Mouse (Mus musculus): ENCODE data around the gene Kank4.
"Not testable (repeated sequence)": the region's sequence is repeated elsewhere in the genome, so short reads cannot be mapped to it uniquely, and the experiment has no call there.

Gene Kank4

GRCm38 (mm10) chr4:98776721-98777427 is 40.5 kb downstream of the Kank4 start:
- DNase-seq (ENCODE audit: low read depth), result no peak

DNA sequence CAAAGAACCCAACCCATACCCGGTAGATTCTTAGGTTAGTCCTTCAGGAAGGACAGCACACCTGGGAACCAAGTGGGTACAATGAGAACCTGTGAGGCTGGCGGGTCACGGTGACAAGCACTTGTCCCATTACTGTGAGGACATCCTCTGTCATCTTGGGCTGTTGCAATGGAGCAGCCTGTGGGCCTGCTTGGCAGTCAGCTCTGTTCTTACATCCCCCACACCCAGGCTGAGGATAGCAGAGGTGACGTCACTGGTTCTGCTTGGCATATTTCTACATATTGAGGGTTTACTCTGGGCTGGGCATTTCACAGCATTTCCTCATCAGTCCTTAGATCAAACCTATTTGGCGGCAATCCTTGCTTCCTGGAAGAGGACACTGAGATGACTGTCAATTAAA is 43.6 kb downstream of the Kank4 start:
- no peak for DNase-seq (ENCODE audit: low read depth)

DNA sequence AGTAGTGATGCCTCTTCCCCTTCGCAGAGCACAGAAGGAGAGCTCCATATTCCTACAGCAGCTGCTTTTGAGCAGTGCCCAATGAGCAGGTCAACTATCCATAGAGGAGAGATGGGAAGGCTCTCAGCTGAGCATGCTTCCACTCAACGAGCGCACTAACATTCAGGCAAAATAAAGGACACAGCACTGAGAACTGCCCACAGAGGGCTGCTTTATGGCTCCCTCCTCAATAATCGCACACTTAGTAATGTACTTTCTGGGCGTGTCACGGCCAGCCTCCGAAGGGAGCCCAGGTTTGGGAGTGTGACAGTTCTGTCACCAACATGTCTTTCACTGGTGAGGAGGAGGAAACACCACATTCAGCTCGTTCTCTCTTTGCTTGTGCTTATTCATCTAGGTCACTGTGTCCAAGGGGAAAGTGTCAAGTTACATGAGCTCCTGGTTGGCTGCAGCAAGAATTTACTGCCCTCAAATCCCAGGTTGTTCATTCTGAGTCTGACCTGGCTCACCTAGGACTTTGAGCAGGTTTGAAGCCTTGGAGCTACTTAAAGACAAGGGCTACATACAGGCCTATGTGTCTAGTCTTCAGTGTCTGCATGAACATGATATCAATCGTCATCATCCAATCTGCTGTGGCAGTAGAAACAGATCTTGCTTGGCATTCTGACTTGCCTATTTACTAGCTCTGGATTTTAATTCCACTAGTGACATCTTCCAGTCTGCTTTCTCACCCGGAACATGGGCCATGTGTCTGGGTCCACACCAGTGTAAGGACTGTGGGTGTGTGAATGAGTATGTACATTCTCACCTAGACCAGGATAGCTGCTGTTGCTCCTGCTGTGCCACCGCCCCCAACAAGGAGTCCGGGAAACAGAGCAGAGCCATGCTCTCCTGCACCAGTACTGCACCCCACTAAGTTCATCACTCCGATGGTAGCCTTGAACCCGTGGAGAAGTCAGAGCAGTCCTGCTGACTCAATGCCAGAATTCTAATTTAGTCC is 49.9 kb downstream of the Kank4 start:
- DNase-seq (ENCODE audit: low read depth), result no peak

DNA sequence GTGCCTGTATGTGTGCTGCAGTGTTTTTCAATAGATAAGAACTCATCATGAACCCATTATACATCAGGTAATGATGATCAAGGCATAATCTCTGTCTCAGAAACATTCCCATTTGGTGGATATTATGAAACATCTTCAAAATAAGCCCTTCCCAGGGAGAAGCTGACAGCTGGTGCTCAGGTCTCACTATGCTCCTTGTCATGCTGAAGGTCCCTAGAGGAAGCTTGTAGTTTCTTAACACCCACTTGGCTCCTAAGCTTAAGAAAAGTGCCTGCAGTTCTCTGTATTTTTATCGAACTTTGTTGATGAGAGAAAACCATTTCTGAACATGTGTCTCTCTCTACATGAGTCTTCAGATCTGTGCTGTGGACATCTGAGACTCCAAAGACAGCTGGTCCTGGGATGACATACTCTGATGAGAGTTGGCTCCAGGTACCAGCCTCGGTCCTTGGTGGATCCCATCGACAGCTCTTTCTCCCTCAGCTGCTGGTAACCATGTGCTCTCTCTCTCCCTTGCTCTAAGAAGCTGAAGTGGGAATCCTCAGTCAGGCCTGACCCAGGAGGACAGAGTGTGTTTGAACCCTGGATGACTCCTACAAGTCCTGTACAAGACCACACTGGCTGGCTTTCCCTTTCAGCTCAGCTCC is 58.3 kb downstream of the Kank4 start:
- DNase-seq (ENCODE audit: low read depth), result no peak

GRCm38 (mm10) chr4:98758012-98758821 is 59.1 kb downstream of the Kank4 start:
- no peak for DNase-seq (ENCODE audit: low read depth)

- DNase-seq (ENCODE audit: low read depth), result no peak
Measured at GRCm38 (mm10) chr4:98756141-98756540, 61.2 kb downstream of the Kank4 start.

DNA sequence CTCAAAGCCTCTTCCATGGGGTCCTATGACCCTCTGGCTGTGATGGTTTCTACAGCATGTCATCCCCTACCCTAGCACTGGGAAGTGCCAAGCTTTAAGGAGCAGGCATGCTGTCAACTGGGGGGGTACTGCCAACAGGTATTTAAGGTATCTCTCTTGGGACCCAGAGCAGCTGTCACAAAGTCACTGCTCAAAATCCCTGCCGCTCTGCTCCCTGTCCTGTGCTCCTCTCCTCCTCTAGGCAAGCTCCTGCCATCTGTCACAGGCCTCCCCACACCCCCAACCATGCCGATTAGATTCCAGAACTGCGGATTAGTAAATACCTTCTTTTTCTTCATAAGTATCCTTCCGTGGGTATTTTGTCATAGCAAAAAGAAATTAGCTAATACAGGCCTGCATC is 62.9 kb downstream of the Kank4 start:
- DNase-seq (ENCODE audit: low read depth), result no peak

DNA sequence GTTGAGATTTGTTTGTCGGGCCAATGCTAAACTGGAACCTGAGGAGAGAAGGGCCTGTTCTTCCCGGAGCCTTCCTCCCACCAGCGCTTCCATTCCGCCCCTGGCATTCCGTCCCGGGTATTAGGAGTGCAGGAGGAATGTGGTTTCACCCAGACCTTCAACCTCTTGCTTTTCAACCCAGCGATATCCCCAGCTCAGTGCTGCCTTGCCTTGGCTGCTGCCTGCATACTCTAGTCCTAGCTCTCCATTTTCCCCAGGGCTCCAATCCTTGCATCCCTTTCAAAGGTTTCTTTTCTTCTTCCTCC is 73.5 kb downstream of the Kank4 start:
- no peak for DNase-seq (ENCODE audit: low read depth)

DNA sequence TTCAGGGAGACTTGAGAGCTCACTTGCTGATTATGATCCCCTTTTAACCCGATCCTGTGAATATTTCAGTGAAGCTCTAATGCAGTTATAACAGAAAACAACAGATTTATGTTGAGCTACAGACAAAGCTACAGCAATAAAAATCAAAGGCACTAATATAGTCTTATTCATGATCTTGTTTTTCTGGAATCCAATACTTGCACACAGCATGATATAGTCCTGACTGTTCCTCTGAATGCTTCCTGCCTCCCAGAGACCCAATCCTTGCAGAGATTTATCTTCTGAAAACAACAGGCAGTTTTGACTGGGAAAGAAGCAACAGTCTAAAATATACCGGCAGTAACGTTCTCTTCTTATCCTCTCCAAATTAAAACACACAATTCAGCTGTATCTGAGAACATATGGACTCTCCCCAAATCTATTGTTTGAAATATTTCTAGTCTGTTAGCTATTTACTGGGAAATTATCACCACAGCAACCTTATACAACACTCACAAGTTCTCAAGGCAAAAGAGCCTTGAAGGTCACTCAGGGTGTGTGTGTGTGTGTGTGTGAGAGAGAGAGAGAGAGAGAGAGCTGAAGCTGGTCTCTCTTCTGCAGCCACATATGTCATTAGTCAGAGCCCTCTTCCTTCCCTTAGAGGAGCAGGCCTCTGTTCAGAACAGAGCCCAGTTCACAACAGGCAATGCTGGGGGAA is 74.0 kb downstream of the Kank4 start:
- DNase-seq (ENCODE audit: low read depth), result no peak

DNA sequence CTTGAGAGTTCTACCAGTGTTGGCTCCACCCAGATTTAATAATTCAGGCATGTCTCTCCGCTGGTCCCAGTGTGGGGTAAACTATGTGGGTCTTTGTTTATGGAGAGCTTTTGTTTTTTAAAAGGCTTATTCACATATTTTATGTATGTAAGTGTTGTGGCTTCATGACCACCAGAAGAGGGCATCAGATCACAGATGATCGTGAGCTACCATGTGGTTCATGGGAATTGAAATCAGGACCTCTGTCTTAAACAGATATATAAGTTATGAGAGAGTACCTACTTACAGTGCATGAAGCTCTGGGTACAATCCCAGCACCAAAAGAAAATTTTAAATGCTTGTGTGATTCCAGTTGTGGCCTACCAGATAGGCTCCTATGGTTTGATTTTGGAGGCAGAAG is 77.6 kb downstream of the Kank4 start:
- DNase-seq (ENCODE audit: low read depth), result peak; percentile 27

DNA sequence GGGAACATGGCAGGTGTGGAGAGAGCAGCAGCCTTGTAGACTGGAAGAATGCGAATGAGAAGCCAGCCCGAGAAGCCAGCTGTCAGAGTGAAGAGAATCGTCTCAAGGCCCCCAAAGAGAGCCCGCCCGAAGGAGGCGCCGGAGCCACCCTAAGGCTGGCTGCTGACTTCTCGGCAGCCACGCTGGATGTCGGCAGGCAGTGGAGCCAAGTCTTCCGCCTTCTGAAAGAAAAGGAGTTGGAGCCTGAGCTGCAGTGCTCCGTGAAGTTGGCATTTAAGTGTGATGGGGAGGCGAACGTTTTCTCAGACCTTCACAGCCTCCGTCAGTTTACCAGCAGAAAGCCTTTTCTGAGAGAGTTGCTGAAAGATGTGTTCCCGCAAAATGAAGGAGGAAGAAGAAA is 83.7 kb downstream of the Kank4 start:
- no peak for DNase-seq (ENCODE audit: low read depth)

- DNase-seq (ENCODE audit: low read depth), result no peak
Measured at GRCm38 (mm10) chr4:98728716-98729115, 88.6 kb downstream of the Kank4 start.

- DNase-seq (ENCODE audit: low read depth), result no peak
Measured at GRCm38 (mm10) chr4:98727959-98728347, 89.4 kb downstream of the Kank4 start.

- DNase-seq (ENCODE audit: low read depth), result no peak
Measured at GRCm38 (mm10) chr4:98727295-98727958, 89.9 kb downstream of the Kank4 start.

GRCm38 (mm10) chr4:98726590-98727237 is 90.6 kb downstream of the Kank4 start, which contains the start of gene L1td1:
L1td1 (plus strand) TSS chr4:98726734.
- DNase-seq (ENCODE audit: low read depth), result no peak

DNA sequence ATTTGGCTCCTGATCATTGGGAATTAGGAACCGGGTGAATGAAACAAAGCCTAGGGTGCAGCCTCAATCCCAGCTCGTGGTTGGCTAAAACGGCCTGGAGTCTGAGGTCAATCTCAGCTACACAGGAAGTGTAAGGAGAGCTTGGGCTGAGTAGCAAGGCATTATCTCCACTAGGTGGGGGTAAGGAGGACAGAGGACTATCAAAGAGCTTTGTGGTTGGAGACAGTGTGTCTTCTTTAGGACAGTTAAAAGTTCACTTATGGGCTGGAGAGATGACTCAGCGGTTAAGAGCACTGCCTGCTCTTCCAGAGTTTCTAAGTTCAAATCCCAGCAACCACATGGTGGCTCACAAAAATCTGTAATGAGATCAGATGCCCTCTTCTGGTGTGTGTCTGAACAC is 91.9 kb downstream of the Kank4 start:
- no peak for DNase-seq (ENCODE audit: low read depth)

DNA sequence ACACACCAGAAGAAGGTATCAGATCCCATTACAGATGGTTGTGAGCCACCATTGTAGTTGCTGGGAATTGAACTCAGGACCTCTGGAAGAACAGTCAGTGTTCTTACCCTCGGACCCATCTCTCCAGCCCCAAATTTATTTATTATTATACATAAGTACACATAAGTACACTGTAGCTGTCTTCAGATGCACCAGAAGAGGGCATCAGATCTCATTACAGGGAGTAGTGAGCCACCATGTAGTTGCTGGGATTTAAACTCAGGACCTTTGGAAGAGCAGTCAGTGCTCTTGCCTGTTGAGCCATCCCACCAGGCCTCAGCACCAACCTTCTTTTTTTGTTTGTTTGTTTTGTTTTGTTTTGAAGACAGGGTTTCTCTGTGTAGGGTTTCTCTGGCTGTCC is 92.7 kb downstream of the Kank4 start:
- not testable (repeated sequence) for DNase-seq (ENCODE audit: low read depth)

DNA sequence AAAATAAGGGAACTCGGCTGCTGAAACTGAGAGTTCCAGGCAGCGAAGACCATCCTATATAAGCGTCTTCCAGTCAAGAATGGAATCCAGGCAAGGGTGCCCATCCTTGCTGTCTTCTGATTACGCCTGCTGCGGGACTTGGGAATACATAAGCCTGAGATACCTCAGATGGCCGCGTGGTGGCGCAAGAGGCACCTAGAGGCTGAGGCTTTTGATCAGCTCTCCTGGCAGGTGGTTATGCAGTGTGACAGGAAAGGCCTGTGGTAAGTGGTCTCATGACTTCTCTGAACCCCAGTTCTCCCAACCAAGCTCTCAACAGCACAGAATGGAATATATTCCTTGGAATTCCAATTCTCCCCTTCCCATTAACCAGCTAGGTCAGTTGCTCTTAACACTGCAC is 94.9 kb downstream of the Kank4 start:
- peak; percentile 15 for DNase-seq (ENCODE audit: low read depth)

DNA sequence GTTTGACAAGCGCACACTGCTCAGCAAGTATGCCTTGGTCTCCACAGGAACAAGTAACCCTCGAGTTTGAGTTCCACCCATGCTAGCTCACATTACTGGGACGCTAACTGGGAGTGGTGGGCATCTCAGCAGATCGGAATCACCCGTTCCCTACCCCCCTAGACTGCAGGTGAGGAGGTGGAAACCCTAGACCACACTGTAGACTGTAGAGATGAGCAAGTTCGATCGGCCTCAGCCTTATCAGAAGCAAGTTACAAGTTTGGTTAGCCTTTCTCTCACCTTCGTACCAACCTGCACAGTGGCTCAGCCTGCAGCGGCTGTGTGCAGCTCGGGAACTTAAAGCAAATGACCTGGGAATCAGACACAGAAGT is 98.8 kb downstream of the Kank4 start:
- no peak for DNase-seq (ENCODE audit: low read depth)

Measured in fibroblast of lung, adult 2 months (primary cell).